Mouse (Mus musculus): ENCODE results near the gene Nme6.
"Not testable (repeated sequence)": the region's sequence is repeated elsewhere in the genome, so short reads cannot be mapped to it uniquely, and the experiment has no call there.

Gene Nme6

DNA sequence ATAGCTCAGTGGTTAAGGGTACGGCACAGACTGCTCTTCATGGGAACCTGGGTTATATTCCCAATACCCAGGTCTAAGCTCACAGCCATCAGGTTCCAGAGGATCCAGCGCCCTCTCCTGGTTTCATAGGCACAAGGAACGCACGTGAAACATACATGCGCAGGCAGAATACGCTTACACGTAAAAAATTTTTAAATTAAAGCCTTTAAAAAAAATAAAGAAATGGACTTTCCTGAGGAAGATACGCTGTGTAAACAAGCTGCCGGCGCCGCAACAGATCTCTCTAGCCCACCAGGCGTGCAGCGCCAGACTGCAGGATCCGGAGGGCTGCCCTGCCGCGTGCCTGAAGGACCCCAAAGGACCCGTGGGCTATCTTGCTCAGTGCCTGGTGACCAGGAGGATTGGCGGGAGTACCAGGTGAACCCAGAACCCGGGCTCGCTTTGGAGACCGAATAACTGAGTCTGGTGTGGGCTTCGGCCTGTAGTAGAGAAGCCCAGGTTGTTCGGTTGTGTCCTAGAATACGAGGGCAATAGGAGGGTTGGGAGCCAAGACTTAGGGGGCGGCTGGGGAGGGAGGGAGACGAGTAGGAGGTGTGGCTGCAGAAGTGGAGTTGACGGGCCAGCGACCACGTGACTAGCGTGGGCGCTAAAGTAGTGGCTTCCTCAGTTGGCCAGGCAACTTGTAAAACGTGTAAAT, at the start of gene Nme6:
Gene Nme6, plus strand, starts transcription at position 359 of the 697 bp plus-strand sequence.
- DNase-seq (ENCODE audit: low spot score), result peak; percentile 84

DNA sequence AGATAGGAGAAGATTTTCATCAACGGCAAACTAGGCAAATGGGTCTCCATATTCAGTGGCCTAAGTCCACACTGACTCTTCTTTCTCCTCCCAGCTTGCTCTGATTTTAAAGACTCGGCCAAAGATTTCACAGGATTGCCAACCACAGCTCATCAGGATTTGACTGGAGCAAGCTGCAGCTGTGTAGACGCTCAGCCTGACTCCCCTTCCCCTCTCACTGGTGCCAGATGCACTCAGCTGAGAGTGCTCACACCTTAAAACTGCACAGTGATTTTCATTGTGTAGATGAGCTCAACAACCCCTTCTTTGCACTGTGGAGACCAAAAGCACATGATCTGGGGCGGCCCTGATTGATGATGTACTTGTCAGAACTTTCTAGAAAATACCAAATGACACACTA, 42.0 kb upstream of the Nme6 start, which contains the start of gene Fbxw27:
Gene Fbxw27, minus strand, starts transcription at position 101 of the 400 bp plus-strand sequence.
- DNase-seq (ENCODE audit: low spot score), result not testable (repeated sequence)

GRCm38 (mm10) chr9:109795221-109795620, 37.3 kb upstream of the Nme6 start:
- no peak for DNase-seq (ENCODE audit: low spot score)

GRCm38 (mm10) chr9:109795811-109796210, 36.7 kb upstream of the Nme6 start:
- no peak for DNase-seq (ENCODE audit: low spot score)

GRCm38 (mm10) chr9:109798051-109798450, 34.5 kb upstream of the Nme6 start:
- DNase-seq (ENCODE audit: low spot score), result no peak

DNA sequence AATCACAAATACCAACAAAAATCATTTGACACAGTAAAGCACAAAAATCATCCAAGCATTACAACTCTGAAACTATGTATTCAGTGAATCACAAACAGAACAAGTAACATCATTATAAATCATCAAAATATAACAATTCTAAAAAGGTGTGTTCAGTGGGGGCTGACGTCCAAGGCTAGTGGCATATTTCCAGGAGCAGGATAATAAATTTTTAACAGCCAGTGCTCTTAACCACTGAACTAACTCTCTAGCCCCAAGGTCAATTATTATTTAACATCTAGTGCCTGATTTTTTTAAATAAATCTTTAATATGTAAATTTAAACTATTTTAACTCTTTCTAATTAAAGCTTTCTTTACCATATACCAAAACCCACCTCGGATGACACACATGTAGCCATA, 27.0 kb upstream of the Nme6 start:
- not testable (repeated sequence) for DNase-seq (ENCODE audit: low spot score)

GRCm38 (mm10) chr9:109806260-109806659, 26.3 kb upstream of the Nme6 start:
- no peak for DNase-seq (ENCODE audit: low spot score)

- DNase-seq (ENCODE audit: low spot score), result no peak
Measured at GRCm38 (mm10) chr9:109806695-109807293, 25.8 kb upstream of the Nme6 start.

DNA sequence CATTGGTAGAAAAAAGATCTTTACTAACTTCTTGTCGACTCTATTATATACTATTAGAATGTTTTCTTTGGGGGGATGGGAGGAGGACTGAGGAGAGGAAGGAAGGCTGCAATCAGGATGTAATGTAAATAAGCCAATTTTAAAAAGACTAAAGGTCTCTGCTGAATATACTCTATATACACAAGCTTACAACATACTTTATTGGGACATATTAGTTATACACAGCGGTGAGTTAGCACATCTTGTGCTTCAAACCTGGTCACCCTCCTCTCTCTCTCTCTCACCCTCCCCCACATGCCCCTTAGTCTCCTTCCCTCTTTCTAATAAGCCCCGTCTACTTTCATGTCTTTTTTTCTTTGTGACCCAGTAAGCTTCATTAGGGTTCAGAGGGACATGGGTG, 24.7 kb upstream of the Nme6 start:
- DNase-seq (ENCODE audit: low spot score), result no peak

GRCm38 (mm10) chr9:109811980-109812379, 20.6 kb upstream of the Nme6 start, which contains the start of gene Spink8:
Gene Spink8 (plus strand): TSS chr9:109812280.
- no peak for DNase-seq (ENCODE audit: low spot score)

GRCm38 (mm10) chr9:109813424-109813823, 19.1 kb upstream of the Nme6 start:
- DNase-seq (ENCODE audit: low spot score), result no peak

DNA sequence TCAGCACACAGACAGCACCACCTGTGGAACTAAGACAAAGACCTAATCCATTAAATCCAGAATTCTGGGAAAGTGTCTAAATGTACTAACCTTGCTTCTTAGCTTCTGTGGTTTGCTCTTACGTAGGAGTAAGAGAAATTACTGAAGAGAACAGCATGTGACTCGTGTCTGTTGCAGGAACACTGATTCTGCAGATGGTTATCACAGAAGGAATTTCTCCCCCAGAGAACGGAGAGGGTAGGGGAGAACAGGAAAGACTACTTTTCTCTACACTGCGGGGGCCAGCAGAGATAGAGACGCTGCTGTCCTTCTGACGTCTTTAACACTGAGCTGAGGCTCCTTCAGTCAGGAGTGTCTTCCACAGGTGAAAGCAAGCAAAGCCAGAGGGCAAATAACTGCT, 16.2 kb upstream of the Nme6 start:
- no peak for DNase-seq (ENCODE audit: low spot score)

GRCm38 (mm10) chr9:109825739-109826138, 6.8 kb upstream of the Nme6 start:
- DNase-seq (ENCODE audit: low spot score), result peak; percentile 42

DNA sequence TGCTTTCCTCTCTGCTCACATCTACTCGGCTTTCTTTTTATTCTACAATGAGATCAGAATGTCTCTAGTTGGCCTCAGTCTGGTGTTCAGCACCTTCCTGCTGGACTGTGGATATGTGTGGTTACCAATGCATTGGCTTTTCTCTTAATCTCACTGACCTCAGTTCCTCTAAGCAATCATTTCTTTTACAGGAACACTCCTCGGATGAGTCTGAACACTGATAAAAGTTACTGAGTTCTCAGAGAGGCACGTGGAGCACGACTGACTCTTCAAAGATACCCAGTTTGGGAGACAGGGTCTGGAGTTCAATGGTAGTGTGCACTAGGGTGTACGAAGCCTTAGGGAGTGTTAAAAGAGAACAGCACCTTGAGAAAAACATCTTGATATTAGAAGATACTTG, 6.4 kb upstream of the Nme6 start:
- no peak for DNase-seq (ENCODE audit: low spot score)

DNA sequence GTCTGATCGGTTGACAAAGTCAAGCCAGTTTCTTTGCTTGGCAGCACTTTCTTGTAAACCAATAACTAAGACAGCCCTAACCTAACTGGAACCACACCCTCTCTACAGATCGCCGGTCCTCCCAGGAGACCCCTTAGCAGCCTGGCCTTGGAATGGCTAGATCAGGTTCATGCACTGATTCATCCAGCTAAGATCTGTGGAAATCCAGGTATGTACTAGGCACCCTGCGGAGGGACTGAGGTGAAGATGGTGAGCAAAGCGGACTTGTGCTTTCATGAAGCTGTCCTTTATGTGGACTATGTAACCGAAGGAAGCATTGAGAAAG, 501 bp downstream of the Nme6 start:
- DNase-seq (ENCODE audit: low spot score), result no peak

GRCm38 (mm10) chr9:109849312-109849758, 16.8 kb downstream of the Nme6 start, which contains the start of gene Camp:
Gene Camp (minus strand): TSS chr9:109849617.
- no peak for DNase-seq (ENCODE audit: low spot score)

DNA sequence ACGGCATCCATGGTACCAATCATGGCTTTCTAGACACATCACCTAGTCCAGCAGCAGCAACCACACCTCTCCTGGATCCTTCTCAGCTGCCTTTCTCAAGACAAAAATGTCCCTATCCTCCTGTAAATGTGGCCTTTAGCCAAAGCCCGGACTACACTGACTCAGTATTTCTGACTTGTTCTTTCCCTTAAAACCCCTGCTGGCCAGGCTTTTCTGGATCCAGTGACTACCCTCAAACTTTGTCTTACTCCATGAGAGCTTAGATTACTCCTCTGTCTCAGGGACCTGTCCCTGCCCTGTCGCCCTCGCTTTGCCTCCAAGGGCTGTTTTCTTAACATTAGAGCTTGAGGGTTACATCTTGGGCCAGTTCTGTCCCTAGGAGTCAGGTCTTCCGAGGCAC, 17.6 kb downstream of the Nme6 start:
- no peak for DNase-seq (ENCODE audit: low spot score)

GRCm38 (mm10) chr9:109854341-109854740, 21.8 kb downstream of the Nme6 start:
- no peak for DNase-seq (ENCODE audit: low spot score)

DNA sequence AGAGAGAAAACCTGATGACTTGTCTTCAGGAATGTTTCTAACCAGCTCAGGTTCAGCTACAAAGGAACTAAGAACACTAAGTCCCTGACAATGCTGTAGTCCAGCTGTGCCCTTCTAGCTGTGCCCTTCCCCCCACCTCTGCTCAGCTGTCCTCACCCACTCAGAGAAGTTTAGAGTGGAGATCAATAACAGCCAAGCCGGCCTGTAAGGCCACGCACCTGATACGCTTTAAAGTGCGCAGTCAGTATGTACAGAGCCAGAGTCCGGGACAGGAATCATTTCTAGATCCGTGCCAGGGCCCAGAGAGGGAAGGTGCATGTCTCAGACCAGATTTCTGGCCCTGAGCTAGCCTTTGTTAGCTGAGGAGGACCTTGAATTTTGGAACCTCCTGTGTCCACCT, 23.4 kb downstream of the Nme6 start:
- no peak for DNase-seq (ENCODE audit: low spot score)

GRCm38 (mm10) chr9:109862397-109863044, 30.0 kb downstream of the Nme6 start:
- DNase-seq (ENCODE audit: low spot score), result peak; percentile 77

DNA sequence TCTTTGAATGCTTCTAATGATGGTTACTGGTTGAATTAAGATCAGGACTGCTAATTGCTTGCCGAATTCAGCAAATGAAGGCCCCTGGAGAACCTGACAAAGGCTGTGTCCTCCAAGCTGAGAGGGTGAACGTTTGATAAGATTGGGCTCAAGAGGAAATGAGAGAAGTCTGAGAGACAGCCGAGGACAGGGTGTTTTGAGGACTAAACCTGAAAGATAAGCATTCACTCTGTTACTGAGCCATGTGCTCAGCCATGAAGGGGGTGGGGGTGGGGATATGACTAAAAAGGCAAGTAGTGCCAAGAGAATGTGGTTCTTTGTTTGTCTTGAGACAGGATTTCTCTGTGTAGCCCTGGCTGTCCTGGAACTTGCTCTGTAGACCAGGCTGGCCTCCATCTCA, 30.5 kb downstream of the Nme6 start:
- DNase-seq (ENCODE audit: low spot score), result no peak

GRCm38 (mm10) chr9:109866218-109866617, 33.7 kb downstream of the Nme6 start:
- no peak for DNase-seq (ENCODE audit: low spot score)

- DNase-seq (ENCODE audit: low spot score), result peak; percentile 35
Measured at GRCm38 (mm10) chr9:109870983-109871572, 38.5 kb downstream of the Nme6 start.

Data from c-Kit-positive CD71-positive TER-119-positive erythroid progenitor cells, embryonic 14.5 days (primary cell).